Mouse (Mus musculus) liver, embryonic 12.5 days (tissue): ENCODE results near the gene Itpa. TPM values are rescaled to one million over a fixed set of nuclear protein-coding genes. Genes with fewer than 3 reads are reported as not detected.
"Not testable (repeated sequence)": the region's sequence is repeated elsewhere in the genome, so short reads cannot be mapped to it uniquely, and the experiment has no call there.

Source experiments
- ATAC-seq: fragments of 200-750 bp; cut with Nextera tagmentation; 2 replicates; pipeline ENCODE4 v1.8.0; 2017; ENCODE audit warnings: moderate number of reproducible peaks, mild to moderate bottlenecking, moderate library complexity
- H3K27ac ChIP-seq: fragments of 300-500 bp; sonication (generic); 2 replicates; pipeline ENCODE4 v1.5.1; 2016; ENCODE audit warnings: mild to moderate bottlenecking
- H3K27me3 ChIP-seq: fragments of 300-500 bp; sonication (generic); replicated peaks from 2 replicates; pipeline ENCODE4 v1.6.1; 2016; ENCODE audit warnings: mild to moderate bottlenecking, moderate library complexity
- H3K36me3 ChIP-seq: fragments of 300-500 bp; sonication (generic); 2 replicates; pipeline ENCODE4 v1.6.1; 2016; ENCODE audit warnings: mild to moderate bottlenecking, moderate library complexity
- H3K4me1 ChIP-seq: fragments of 300-500 bp; sonication (generic); 2 replicates; pipeline ENCODE4 v1.6.1; 2016
- H3K4me2 ChIP-seq: fragments of 300-500 bp; sonication (generic); 2 replicates; pipeline ENCODE4 v1.6.1; 2016; ENCODE audit warnings: mild to moderate bottlenecking, moderate library complexity
- H3K4me3 ChIP-seq: fragments of 300-500 bp; sonication (generic); 2 replicates; pipeline ENCODE4 v1.5.1; 2016; ENCODE audit warnings: mild to moderate bottlenecking, moderate library complexity
- H3K9ac ChIP-seq: fragments of 300-500 bp; sonication (generic); 2 replicates; pipeline ENCODE4 v1.6.1; 2016; ENCODE audit warnings: mild to moderate bottlenecking, moderate library complexity
- H3K9me3 ChIP-seq: fragments of 300-500 bp; sonication (generic); replicated peaks from 2 replicates; pipeline ENCODE4 v1.6.1; 2016; ENCODE audit warnings: mild to moderate bottlenecking, moderate library complexity
- WGBS: fragments of 180-500 bp; shearing (Covaris S2); methylation state at CpG from one replicate; pipeline ENCODE4 v1.1.7; 2016; ENCODE audit not compliant: insufficient replicate concordance; 5-methylcytosine and 5-hydroxymethylcytosine counted together
- polyA plus RNA-seq: library from polyadenylated mRNA; unstranded; fragments of >200 nt; fragmentation: Nextera tagmentation; extraction: Ambion mirVana; gene quantifications from 2 replicates; pipeline ENCODE4 v1.2.1, GENCODE M21; 2016

Itpa gene
- polyA plus RNA-seq, 1 experiment from 2014 or later = 75.2 TPM

- no peaks in the 10 kb centered on the region for H3K9me3 ChIP-seq
- H3K4me3 ChIP-seq = no peak overlapping the region
- peaks cover 77% of the 10 kb centered on the region for H3K27me3 ChIP-seq
- no peak overlapping the region for H3K4me2 ChIP-seq
- H3K27ac ChIP-seq = no peak overlapping the region
- no peak overlapping the region for H3K9ac ChIP-seq
- 66% methylated on average over 6 of the region's 6 CpGs for WGBS
- no peaks in the 10 kb centered on the region for H3K36me3 ChIP-seq
- peaks cover 42% of the 10 kb centered on the region for H3K4me1 ChIP-seq
- no peak for ATAC-seq
These were observed 28.1 kb upstream of the Itpa start for GRCm38 (mm10) chr2:130639276-130639675.

DNA sequence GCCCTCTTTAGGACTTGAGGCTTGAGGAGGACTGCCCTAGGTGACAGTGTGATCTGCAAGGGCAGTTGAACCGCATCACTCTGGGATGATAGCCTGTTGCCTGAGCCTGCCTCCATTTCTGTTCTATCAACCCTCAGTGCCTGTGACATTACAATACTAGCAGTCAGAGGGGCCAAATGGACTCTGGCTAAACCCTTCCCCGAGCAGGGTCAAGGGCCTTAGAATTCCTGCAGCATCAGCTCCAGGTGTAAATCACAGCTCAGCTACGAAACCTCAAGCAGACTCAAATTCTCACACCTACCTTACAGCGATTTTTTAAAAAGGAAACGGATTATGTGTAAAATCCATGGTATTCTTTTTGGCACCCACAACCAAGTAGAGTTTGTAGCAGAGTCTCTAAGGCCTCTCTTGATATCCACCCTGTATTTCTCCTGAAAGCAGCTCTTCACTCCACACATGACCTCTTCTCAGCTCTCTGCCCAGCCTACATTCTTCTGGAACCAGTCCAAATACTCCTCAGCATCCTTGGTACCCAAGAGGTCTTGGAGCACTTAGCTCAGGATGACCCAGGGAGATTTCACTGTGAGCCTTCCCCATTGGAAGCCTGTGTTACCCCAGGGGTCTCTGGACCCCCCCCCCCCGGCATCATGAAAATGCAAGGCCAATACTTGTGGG is 25.9 kb upstream of the Itpa start:
- Histone ChIP-seq H3K27me3 (peaks cover 55% of the 10 kb centered on the region), H3K27ac (no peak overlapping the region), H3K4me2 (peak overlapping the region; percentile 97), H3K4me3 (no peak overlapping the region), H3K36me3 (no peaks in the 10 kb centered on the region), H3K9me3 (no peaks in the 10 kb centered on the region), H3K9ac (no peak overlapping the region), H3K4me1 (peaks cover 22% of the 10 kb centered on the region)
- no peak for ATAC-seq
- WGBS = 60% methylated on average over 6 of the region's 6 CpGs

DNA sequence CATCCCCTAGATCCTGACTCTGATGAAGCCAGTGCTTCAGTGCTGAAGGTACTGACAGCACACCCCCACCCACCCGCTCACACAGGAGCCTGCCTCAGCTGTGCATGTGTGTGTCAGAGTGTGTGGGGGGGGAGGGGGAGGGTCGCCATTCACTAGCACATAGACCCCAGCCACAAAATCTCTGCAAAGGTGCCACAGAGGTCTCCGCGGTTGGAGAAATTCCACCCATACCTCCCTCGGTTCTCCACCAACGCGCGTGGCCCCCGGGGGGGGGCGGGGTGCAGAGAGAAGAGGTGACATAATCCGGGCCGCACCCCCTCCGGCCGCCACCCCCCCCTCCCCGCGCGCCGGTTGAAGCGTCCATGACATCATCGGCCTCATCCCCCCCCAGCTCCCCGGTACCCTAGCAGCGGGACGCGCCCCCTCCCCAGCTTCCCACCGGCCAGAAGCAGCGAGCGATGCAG is 25.2 kb upstream of the Itpa start:
- peak overlapping the region; percentile 78 for H3K9ac ChIP-seq
- peak; percentile 8; the same call in 1 of the 2 replicates for ATAC-seq
- peaks cover 48% of the 10 kb centered on the region for H3K27me3 ChIP-seq
- 2% methylated on average over 25 of the region's 27 CpGs for WGBS
- no peaks in the 10 kb centered on the region for H3K36me3 ChIP-seq
- no peaks in the 10 kb centered on the region for H3K9me3 ChIP-seq
- H3K4me3 ChIP-seq = peak overlapping the region; percentile 66
- peak overlapping the region; percentile 57; the same call in 1 of the 2 replicates for H3K27ac ChIP-seq
- H3K4me1 ChIP-seq = peaks cover 22% of the 10 kb centered on the region
- peak overlapping the region; percentile 97 for H3K4me2 ChIP-seq

DNA sequence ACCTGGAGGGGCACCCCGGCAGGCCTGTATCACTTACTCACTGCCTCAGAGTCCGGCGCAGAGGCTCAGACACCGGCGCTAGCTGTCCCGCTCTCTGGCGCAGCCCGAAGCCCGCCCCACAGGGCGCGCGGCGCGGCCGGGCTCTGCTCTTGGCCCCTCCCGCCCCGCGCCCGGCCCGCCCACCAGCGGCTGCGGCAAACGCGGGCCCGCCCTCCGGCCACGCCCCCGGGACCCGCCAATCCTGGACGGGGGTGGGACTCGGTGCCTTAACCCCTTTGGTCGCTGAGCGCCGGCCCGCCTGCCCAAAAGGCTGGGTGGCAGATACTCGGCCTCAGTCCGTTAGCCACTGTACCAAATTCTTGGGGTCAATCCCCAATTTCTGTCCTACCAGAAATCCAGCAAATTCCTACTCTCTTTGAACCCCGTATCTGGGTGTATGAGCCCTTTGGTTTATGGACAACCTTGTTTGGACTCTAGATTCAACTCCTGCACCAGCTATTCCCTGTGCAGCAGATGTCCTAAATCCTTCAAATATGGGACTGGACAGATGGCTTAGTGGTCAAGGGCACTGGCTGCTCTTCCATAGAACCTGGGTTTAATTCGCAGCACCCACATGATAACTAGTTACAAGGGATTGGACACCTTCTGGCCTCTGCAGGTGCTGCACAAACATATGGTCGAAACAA is 24.6 kb upstream of the Itpa start, which contains the start of gene Lzts3:
Gene Lzts3 (minus strand): TSS at position 120 of the 686 bp plus-strand sequence.
- WGBS = 4% methylated on average over 38 of the region's 40 CpGs

DNA sequence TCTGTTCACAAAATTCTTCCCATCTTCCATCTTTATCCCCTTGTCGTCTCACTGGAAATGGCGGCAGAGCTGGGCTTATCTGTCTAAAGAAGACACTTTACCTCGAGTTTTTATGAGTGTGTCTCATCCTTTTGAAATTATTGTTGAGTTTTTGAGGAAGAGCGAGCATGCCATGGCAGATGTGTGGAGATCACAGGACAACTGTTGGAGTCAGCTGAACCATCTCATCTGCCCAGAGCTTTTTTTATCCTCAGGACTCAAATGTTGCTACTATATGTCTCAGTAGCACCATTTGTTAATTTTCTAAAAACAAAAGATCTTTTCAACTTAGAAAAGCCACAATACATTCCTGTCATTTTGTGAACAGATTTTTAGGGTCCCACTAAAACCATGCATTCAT is 22.2 kb upstream of the Itpa start:
- no peak overlapping the region for H3K4me2 ChIP-seq
- H3K36me3 ChIP-seq = peaks cover 4% of the 10 kb centered on the region; the same call in 1 of the 2 replicates
- H3K27me3 ChIP-seq = peaks cover 18% of the 10 kb centered on the region
- no peak overlapping the region for H3K27ac ChIP-seq
- H3K4me1 ChIP-seq = peaks cover 14% of the 10 kb centered on the region
- no peaks in the 10 kb centered on the region for H3K9me3 ChIP-seq
- ATAC-seq = no peak
- no peak overlapping the region for H3K9ac ChIP-seq
- H3K4me3 ChIP-seq = no peak overlapping the region
- WGBS = 71% methylated on average over 4 of the region's 4 CpGs

More for the DNA sequence above, 24.6 kb upstream of the Itpa start, which contains the start of gene Lzts3:
- peaks cover 20% of the 10 kb centered on the region for H3K4me1 ChIP-seq
- no peaks in the 10 kb centered on the region for H3K36me3 ChIP-seq
- peak; percentile 97 for ATAC-seq
- H3K9ac ChIP-seq = peak within 1 kb of the TSS; percentile 78
- H3K4me3 ChIP-seq = peak within 1 kb of the TSS; percentile 66
- no peaks in the 10 kb centered on the region for H3K9me3 ChIP-seq
- H3K27ac ChIP-seq = peak within 1 kb of the TSS; percentile 57; the same call in 1 of the 2 replicates
- H3K27me3 ChIP-seq = peaks cover 42% of the 10 kb centered on the region
- peak within 1 kb of the TSS; percentile 97 for H3K4me2 ChIP-seq

DNA sequence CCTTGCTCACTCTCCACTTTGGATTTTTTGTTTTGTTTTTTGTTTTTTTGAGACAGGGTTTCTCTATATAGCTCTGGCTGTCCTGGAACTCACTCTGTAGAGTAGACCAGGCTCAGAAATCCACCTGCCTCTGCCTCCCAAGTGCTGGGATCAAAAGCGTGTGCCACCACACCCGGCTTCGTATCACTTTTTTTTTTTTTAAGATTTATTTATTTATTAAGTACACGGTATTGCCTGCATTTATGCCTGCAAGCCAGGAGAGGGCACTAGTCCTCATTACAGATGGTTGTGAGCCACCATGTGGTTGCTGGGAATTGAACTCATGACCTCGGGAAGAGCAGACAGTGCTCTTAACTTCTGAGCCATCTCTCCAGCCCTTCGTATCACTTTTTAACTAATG is 18.4 kb upstream of the Itpa start:
- not testable (repeated sequence) for H3K9me3 ChIP-seq, ATAC-seq, H3K27me3 ChIP-seq

GRCm38 (mm10) chr2:130653303-130653702 is 14.1 kb upstream of the Itpa start:
- no peaks in the 10 kb centered on the region for H3K9me3 ChIP-seq
- 82% methylated on average over 2 of the region's 2 CpGs for WGBS
- H3K9ac ChIP-seq = 0 out of 2 replicates have a peak overlapping the region, but pooled peaks have one; percentile 15
- H3K4me2 ChIP-seq = no peak overlapping the region
- peaks cover 48% of the 10 kb centered on the region for H3K4me1 ChIP-seq
- H3K27ac ChIP-seq = peak overlapping the region; percentile 92
- no peaks in the 10 kb centered on the region for H3K27me3 ChIP-seq
- ATAC-seq = no peak
- H3K36me3 ChIP-seq = peaks cover 75% of the 10 kb centered on the region
- no peak overlapping the region for H3K4me3 ChIP-seq

More for the DNA sequence above, 18.4 kb upstream of the Itpa start:
- H3K9ac ChIP-seq, H3K4me2 ChIP-seq, H3K27ac ChIP-seq, H3K4me3 ChIP-seq: not testable (repeated sequence)
- Histone ChIP-seq H3K36me3 (peaks cover 32% of the 10 kb centered on the region), H3K4me1 (peaks cover 12% of the 10 kb centered on the region)
- WGBS = 73% methylated on average over 6 of the region's 6 CpGs

GRCm38 (mm10) chr2:130653760-130654159 is 13.7 kb upstream of the Itpa start:
- Histone ChIP-seq H3K9me3 (no peaks in the 10 kb centered on the region), H3K27me3 (no peaks in the 10 kb centered on the region), H3K9ac (0 out of 2 replicates have a peak overlapping the region, but pooled peaks have one; percentile 15), H3K27ac (peak overlapping the region; percentile 92), H3K4me1 (peaks cover 48% of the 10 kb centered on the region), H3K4me2 (peak overlapping the region; percentile 17; the same call in 1 of the 2 replicates), H3K4me3 (no peak overlapping the region), H3K36me3 (peaks cover 79% of the 10 kb centered on the region)
- peak; percentile 42; the same call in 1 of the 2 replicates for ATAC-seq
- 56% methylated on average over 1 of the region's 1 CpGs for WGBS

GRCm38 (mm10) chr2:130655660-130656339 is 11.6 kb upstream of the Itpa start:
- H3K4me2 ChIP-seq = peak overlapping the region; percentile 52
- no peak overlapping the region for H3K4me3 ChIP-seq
- 34% methylated on average over 6 of the region's 6 CpGs for WGBS
- ATAC-seq = peak; percentile 92
- H3K9me3 ChIP-seq = no peaks in the 10 kb centered on the region
- peak overlapping the region; percentile 92 for H3K27ac ChIP-seq
- H3K4me1 ChIP-seq = peaks cover 48% of the 10 kb centered on the region
- H3K9ac ChIP-seq = peak overlapping the region; percentile 45
- H3K27me3 ChIP-seq = no peaks in the 10 kb centered on the region
- H3K36me3 ChIP-seq = peaks cover 89% of the 10 kb centered on the region

DNA sequence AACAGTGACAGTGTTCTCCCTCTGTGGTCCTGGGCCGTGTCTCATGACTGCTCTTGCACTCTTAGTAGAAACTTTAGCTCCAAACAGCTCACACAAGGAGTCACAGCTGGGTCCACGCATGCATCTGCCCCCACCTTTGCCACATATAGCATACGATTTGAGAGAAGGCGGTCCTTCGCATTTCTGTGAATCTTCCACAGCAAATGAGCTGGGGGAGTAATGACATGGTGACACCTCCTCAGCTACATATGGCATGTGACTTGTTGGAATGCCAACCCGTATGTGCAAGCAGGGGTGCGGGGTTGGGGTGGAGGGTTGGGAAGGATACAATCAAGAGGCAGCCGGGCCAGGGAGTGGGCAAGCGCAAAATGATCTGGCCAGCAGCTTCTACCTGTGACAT is 10.9 kb upstream of the Itpa start:
- no peak overlapping the region for H3K4me3 ChIP-seq
- peak overlapping the region; percentile 52 for H3K4me2 ChIP-seq
- H3K9ac ChIP-seq = peak overlapping the region; percentile 45
- peaks cover 93% of the 10 kb centered on the region for H3K36me3 ChIP-seq
- H3K4me1 ChIP-seq = peaks cover 48% of the 10 kb centered on the region
- H3K27me3 ChIP-seq = no peaks in the 10 kb centered on the region
- WGBS = 89% methylated on average over 9 of the region's 9 CpGs
- no peaks in the 10 kb centered on the region for H3K9me3 ChIP-seq
- peak overlapping the region; percentile 92 for H3K27ac ChIP-seq
- no peak for ATAC-seq

- Histone ChIP-seq H3K9ac (no peak overlapping the region; the same call in 1 of the 2 replicates), H3K4me3 (no peak overlapping the region), H3K4me1 (peaks cover 56% of the 10 kb centered on the region), H3K4me2 (no peak overlapping the region), H3K9me3 (no peaks in the 10 kb centered on the region), H3K36me3 (peaks cover 99% of the 10 kb centered on the region), H3K27me3 (no peaks in the 10 kb centered on the region), H3K27ac (peak overlapping the region; percentile 92; the same call in 1 of the 2 replicates)
- 85% methylated on average over 6 of the region's 6 CpGs for WGBS
- ATAC-seq = no peak
These were observed 9.9 kb upstream of the Itpa start for GRCm38 (mm10) chr2:130657541-130657940.
